Mouse (Mus musculus) bone marrow macrophage, adult 2 months (primary cell): ENCODE results near the gene Cdh15.

ENCODE experiments used
- CTCF ChIP-seq: IDR thresholded peaks from 2 replicates; pipeline ENCODE4 v1.5.1; 2012; ENCODE audit warnings: low read depth, mild to moderate bottlenecking, low read length, moderate library complexity
- POLR2A ChIP-seq: IDR thresholded peaks from 2 replicates; pipeline ENCODE4 v1.6.1; 2012; ENCODE audit warnings: mild to moderate bottlenecking, low read depth, low read length, borderline replicate concordance

DNA sequence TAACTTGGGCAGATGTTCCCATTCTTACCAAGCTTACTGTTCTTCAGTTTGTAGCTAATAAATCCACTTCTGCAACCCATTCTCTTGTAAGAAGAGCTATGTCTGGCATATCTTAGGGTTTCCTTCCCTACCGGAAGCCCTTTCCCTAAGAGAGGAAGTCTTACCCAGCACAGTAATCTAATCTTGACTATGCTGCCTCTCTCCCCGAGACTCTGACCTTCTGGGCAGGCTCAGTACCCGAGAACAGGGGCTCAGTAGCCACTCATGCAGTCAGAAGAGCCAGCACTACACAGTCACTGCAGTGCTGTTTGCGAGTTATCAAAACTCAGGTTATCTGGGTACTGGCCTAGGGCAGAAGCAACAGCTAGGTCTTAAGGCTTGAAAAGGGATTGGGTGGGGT, 50.3 kb downstream of the Cdh15 start:
- TF ChIP-seq CTCF (no peak), POLR2A (no peak)
